Mouse (Mus musculus): ENCODE measurements around the gene Heatr1. TPM values are rescaled to one million over a fixed set of nuclear protein-coding genes. Genes with fewer than 3 reads are reported as not detected.

Gene Heatr1
- 25.7 and 28.8 TPM in 2 replicates for polyA plus RNA-seq (2012; rRNA removed; ENCODE audit: low replicate concordance)

GRCm38 (mm10) chr13:12394609-12395505 lies at the start of gene Heatr1:
Heatr1 (plus strand) TSS chr13:12395027.

GRCm38 (mm10) chr13:12464844-12465243 lies 70.0 kb downstream of the Heatr1 start, which contains the start of gene Lgals8:
Lgals8 (minus strand) TSS chr13:12464944.

Other genes starting within 250 kb of the Heatr1 start
- 6.9 and 7.5 TPM in 2 replicates for gene Mtr, start 136.9 kb upstream of the Heatr1 start, polyA plus RNA-seq (2012; rRNA removed; ENCODE audit: low replicate concordance)
- gene Actn2, start 54.3 kb upstream of the Heatr1 start, polyA plus RNA-seq (2012; rRNA removed; ENCODE audit: low replicate concordance), result 5.4 and 174 TPM in 2 replicates
- 20.8 and 52.6 TPM in 2 replicates for gene Lgals8, start 69.9 kb downstream of the Heatr1 start, polyA plus RNA-seq (2012; rRNA removed; ENCODE audit: low replicate concordance)
- gene Edaradd, start 125.4 kb downstream of the Heatr1 start, polyA plus RNA-seq (2012; rRNA removed; ENCODE audit: low replicate concordance), result 0.96 and 1.3 TPM in 2 replicates
- gene Ero1lb, start 170.8 kb downstream of the Heatr1 start, polyA plus RNA-seq (2012; rRNA removed; ENCODE audit: low replicate concordance), result 4.3 and 10.0 TPM in 2 replicates